Mouse (Mus musculus): ENCODE measurements around the gene Adgrv1. TPM values are rescaled to one million over a fixed set of nuclear protein-coding genes. Genes with fewer than 3 reads are reported as not detected.
A peak's percentile ranks its signal among the peaks of the same experiment; 100 is the strongest.

Adgrv1 gene
- polyA plus RNA-seq, 1 experiment from 2014 or later: 5.6 TPM

DNA sequence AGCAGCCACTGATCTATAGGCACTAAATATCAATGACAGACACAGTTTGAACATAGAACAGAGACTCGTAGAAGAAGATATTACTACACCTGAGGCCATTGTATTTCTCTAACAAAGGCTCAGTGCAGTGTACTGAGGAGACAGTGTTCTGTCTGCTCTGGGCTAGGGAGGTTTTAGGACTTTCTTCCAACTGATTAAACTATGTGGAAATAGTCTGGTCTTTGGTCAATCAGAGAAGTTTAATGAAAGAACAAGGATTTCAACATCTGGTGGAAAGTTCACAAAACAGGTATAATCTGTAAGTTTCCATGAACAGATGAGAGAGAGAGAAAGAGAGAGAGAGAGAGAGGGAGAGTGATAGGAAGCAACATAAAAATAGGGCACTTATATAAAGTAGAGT is 297.7 kb downstream of the Adgrv1 start:
- no peak for ATAC-seq
- Histone ChIP-seq H3K27ac (ENCODE audit: low read depth, low read length) (no peak overlapping the region), H3K4me1 (ENCODE audit: control insufficient read depth, insufficient read depth, low read depth, low read length) (no peaks in the 10 kb centered on the region), H3K4me3 (ENCODE audit: low read length) (no peak overlapping the region), H3K9me3 (ENCODE audit: control insufficient read depth, low read length) (no peaks in the 10 kb centered on the region), H3K27me3 (replicated peaks; ENCODE audit: control insufficient read depth, insufficient read depth, low read length) (no peaks in the 10 kb centered on the region), H3K36me3 (ENCODE audit: control insufficient read depth, insufficient read depth, low read length) (no peaks in the 10 kb centered on the region), H3K4me2 (ENCODE audit: low read length) (no peak overlapping the region), H3K9ac (ENCODE audit: low read depth, low read length) (no peak overlapping the region)
- WGBS: 77% methylated on average over 1 of the region's 1 CpGs

DNA sequence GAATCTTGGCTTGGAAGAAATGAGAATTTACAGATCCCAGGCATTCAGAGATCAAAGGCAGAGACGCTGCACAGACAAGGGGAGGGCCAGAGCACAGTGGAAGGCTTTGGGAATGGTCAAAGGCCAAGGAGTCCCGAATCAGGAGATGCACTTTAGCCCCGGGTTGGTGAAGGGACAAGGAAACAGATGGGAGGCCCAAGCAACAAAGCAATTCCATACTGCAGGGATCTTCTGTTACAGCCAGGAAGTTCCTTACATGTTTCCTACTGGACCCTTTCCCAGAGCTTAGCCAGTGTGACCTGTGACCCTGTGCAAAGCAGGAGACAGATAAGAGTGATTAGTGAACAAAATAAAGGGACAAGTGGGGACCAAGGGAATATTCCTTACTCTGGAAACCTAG is 300.9 kb downstream of the Adgrv1 start:
- WGBS: 46% methylated on average over 3 of the region's 3 CpGs
- Histone ChIP-seq H3K36me3 (ENCODE audit: control insufficient read depth, insufficient read depth, low read length) (no peaks in the 10 kb centered on the region), H3K27me3 (replicated peaks; ENCODE audit: control insufficient read depth, insufficient read depth, low read length) (no peaks in the 10 kb centered on the region), H3K9me3 (ENCODE audit: control insufficient read depth, low read length) (no peaks in the 10 kb centered on the region), H3K27ac (ENCODE audit: low read depth, low read length) (no peak overlapping the region), H3K9ac (ENCODE audit: low read depth, low read length) (no peak overlapping the region), H3K4me3 (ENCODE audit: low read length) (no peak overlapping the region), H3K4me1 (ENCODE audit: control insufficient read depth, insufficient read depth, low read depth, low read length) (no peaks in the 10 kb centered on the region), H3K4me2 (ENCODE audit: low read length) (no peak overlapping the region)
- no peak for ATAC-seq

DNA sequence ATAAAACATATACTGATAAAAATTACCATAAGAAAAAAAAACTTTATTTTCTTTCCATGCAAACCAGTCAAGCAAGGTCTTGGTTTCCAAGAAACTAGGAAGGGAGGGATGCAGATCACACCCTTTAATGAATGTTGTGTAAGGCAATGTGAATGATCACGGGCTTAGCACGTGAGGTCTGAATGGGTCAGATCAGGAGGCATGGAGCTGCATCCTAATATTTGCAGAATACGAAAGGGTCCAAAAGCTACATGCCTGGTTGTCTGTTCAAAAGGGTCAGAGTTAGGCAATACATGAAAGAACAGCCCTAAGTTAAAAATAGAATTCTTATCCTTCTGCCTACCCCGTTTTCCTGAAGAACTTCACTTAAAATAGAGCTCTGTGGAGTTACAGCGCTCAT is 303.2 kb downstream of the Adgrv1 start:
- ATAC-seq: no peak
- Histone ChIP-seq H3K36me3 (ENCODE audit: control insufficient read depth, insufficient read depth, low read length) (no peaks in the 10 kb centered on the region), H3K4me1 (ENCODE audit: control insufficient read depth, insufficient read depth, low read depth, low read length) (no peaks in the 10 kb centered on the region), H3K4me3 (ENCODE audit: low read length) (no peak overlapping the region), H3K9me3 (ENCODE audit: control insufficient read depth, low read length) (no peaks in the 10 kb centered on the region), H3K9ac (ENCODE audit: low read depth, low read length) (no peak overlapping the region), H3K27ac (ENCODE audit: low read depth, low read length) (no peak overlapping the region), H3K4me2 (ENCODE audit: low read length) (no peak overlapping the region), H3K27me3 (replicated peaks; ENCODE audit: control insufficient read depth, insufficient read depth, low read length) (no peaks in the 10 kb centered on the region)
- WGBS: 88% methylated on average over 5 of the region's 5 CpGs

DNA sequence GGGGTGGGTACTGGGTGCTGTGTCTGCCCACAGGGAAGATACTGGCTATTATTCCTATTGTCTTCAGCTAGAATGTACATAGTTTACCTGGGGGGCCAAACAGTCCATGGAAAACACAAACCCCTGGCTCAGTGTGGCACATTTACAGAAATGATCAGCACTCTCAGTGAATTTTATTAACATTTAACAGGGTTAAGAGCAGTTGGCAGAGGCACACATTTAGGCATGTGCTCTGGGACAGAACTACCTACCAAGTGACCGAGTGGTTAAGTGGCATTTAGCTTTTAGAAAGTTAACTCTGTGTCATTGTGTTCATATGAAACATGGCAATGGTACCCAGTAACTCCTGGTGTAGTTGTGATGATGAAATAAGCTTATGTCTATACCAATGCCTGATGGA is 304.8 kb downstream of the Adgrv1 start:
- Histone ChIP-seq H3K4me1 (ENCODE audit: control insufficient read depth, insufficient read depth, low read depth, low read length) (no peaks in the 10 kb centered on the region), H3K9me3 (ENCODE audit: control insufficient read depth, low read length) (no peaks in the 10 kb centered on the region), H3K27me3 (replicated peaks; ENCODE audit: control insufficient read depth, insufficient read depth, low read length) (no peaks in the 10 kb centered on the region), H3K27ac (ENCODE audit: low read depth, low read length) (no peak overlapping the region), H3K36me3 (ENCODE audit: control insufficient read depth, insufficient read depth, low read length) (no peaks in the 10 kb centered on the region), H3K4me3 (ENCODE audit: low read length) (no peak overlapping the region), H3K9ac (ENCODE audit: low read depth, low read length) (no peak overlapping the region), H3K4me2 (ENCODE audit: low read length) (no peak overlapping the region)
- 89% methylated on average over 1 of the region's 1 CpGs for WGBS
- ATAC-seq: no peak

DNA sequence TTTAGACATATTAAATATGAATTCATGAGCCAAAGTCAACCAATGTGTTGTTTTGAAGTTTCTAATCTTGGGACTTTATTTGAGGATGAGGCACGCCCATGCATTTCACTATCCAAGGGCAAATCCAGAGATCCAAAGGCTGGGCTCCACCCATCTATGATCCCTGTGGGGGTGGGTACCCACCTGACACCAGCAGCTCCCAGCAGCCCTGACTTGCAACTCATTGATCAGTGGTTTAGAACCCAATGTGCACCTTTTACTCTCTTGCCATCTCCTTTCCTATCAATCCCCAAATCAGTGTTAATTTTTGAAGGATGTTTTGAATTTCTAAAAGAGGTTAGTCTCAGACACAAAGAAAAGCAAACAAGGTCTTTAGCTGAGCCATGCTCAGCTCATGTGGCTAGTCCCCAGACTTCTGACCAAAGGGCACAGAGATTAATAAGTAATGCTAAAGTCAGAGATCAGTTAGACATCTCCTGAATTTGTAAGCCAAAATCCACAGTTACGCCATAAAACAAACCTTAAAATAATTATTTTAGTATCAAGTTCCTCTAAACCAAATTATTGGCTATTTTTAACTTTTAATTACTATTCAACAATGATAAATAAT is 307.2 kb downstream of the Adgrv1 start:
- H3K4me3 ChIP-seq (ENCODE audit: low read length): no peak overlapping the region
- H3K9ac ChIP-seq (ENCODE audit: low read depth, low read length): no peak overlapping the region
- H3K4me1 ChIP-seq (ENCODE audit: control insufficient read depth, insufficient read depth, low read depth, low read length): no peaks in the 10 kb centered on the region
- H3K9me3 ChIP-seq (ENCODE audit: control insufficient read depth, low read length): no peaks in the 10 kb centered on the region
- H3K4me2 ChIP-seq (ENCODE audit: low read length): no peak overlapping the region
- ATAC-seq: no peak
- H3K36me3 ChIP-seq (ENCODE audit: control insufficient read depth, insufficient read depth, low read length): no peaks in the 10 kb centered on the region
- 97% methylated on average over 2 of the region's 2 CpGs for WGBS
- H3K27me3 ChIP-seq (replicated peaks; ENCODE audit: control insufficient read depth, insufficient read depth, low read length): no peaks in the 10 kb centered on the region
- H3K27ac ChIP-seq (ENCODE audit: low read depth, low read length): no peak overlapping the region

DNA sequence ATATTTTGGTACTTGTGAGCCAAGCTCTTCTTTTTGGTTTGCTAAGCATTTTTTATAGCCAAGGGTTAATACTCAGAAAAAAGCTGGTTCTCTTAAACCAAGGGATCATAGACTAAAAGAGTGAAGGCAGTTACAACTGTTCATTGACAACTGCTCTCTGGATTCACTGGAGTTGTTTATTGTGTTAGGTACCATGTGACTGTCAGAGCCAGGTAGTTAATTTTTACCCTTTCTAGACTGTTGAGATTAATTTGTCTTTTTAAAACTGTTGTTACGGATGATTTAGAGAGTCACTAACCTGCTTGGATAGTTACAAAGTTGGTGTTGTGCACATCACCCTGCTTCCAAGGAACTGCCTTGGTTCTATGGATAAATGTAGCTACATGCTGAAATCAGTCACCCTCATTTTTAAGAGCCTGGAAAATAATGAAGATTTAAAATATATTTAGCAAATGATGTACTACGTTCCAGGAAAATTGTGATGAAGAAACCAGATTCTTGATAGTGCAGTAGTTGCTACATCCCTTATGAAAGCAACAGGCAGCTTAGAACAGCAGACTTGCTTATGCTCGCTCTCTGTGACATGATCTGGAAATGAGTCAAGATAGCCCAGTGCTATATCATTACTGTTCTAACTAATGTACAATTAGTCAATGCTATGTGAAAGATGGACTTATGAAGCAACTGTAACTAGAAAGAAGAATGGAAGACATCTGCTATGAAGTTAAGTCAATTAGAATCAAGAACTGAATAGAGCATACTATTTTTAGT is 309.2 kb downstream of the Adgrv1 start:
- no peak overlapping the region for H3K27ac ChIP-seq (ENCODE audit: low read depth, low read length)
- no peaks in the 10 kb centered on the region for H3K27me3 ChIP-seq (replicated peaks; ENCODE audit: control insufficient read depth, insufficient read depth, low read length)
- H3K4me1 ChIP-seq (ENCODE audit: control insufficient read depth, insufficient read depth, low read depth, low read length): no peaks in the 10 kb centered on the region
- WGBS: 94% methylated on average over 3 of the region's 3 CpGs
- H3K36me3 ChIP-seq (ENCODE audit: control insufficient read depth, insufficient read depth, low read length): no peaks in the 10 kb centered on the region
- no peak for ATAC-seq
- H3K9ac ChIP-seq (ENCODE audit: low read depth, low read length): no peak overlapping the region
- H3K4me3 ChIP-seq (ENCODE audit: low read length): no peak overlapping the region
- no peak overlapping the region for H3K4me2 ChIP-seq (ENCODE audit: low read length)
- H3K9me3 ChIP-seq (ENCODE audit: control insufficient read depth, low read length): no peaks in the 10 kb centered on the region

DNA sequence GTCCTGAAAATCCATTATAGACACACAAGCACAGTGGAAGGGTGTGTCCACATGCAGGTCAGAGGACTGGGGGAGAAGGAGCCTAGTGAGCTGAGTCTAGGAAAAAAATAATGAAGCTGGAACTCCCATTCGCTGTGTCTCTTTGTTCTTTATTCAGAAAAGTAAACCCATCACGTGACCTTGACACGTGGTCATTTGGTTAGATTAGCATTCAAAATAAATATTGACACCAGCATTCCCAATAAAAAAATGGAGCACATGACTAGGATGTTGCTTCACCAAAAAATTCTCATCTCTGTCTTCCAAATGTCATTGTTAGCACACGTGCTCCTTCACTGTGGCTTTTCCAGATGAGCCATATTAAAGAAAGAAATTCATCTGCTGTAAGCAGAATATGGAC is 316.4 kb downstream of the Adgrv1 start:
- Histone ChIP-seq H3K9ac (ENCODE audit: low read depth, low read length) (no peak overlapping the region), H3K4me3 (ENCODE audit: low read length) (no peak overlapping the region), H3K36me3 (ENCODE audit: control insufficient read depth, insufficient read depth, low read length) (no peaks in the 10 kb centered on the region), H3K4me2 (ENCODE audit: low read length) (no peak overlapping the region), H3K4me1 (ENCODE audit: control insufficient read depth, insufficient read depth, low read depth, low read length) (peaks cover 2% of the 10 kb centered on the region; the same call in 1 of the 2 replicates), H3K27ac (ENCODE audit: low read depth, low read length) (no peak overlapping the region), H3K9me3 (ENCODE audit: control insufficient read depth, low read length) (no peaks in the 10 kb centered on the region), H3K27me3 (replicated peaks; ENCODE audit: control insufficient read depth, insufficient read depth, low read length) (no peaks in the 10 kb centered on the region)
- 77% methylated on average over 4 of the region's 4 CpGs for WGBS
- no peak for ATAC-seq

DNA sequence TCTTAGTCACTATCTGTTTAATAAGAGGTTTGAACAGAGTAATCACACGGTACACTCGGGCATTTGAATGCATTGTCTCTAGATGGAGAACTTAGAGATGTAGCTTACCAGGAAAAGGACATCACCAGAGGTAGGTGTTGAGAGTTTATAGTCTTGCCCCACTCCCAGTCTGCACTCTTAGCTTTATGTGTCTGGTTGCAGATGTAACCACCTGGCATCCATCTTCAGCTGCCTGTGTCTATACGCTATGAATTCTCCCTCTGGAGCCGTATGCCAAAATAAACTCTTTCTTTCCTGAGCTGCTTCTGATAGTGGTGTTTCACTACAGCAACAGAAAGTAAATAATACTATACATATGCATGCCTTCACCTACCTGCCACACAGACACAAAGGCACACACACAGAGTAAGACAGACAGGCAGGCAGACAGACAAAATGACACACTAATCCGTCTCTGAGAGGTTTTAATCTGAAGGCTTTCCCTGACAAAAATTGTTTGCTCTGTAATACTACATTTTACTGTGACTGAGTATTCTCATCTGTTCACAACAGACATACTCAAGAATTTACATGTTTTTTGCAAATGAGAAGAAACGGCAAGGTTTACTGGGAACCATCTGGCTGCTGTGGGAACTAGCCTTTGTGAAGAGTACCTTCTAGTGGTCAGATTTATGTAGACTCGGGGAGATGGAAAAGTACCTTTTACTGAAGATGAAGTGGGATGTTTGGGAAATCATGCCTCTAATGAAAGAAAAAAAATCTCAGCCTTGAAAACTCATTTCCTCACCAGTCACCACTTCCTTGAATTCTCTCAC is 318.4 kb downstream of the Adgrv1 start:
- Histone ChIP-seq H3K4me1 (ENCODE audit: control insufficient read depth, insufficient read depth, low read depth, low read length) (peaks cover 2% of the 10 kb centered on the region; the same call in 1 of the 2 replicates), H3K27me3 (replicated peaks; ENCODE audit: control insufficient read depth, insufficient read depth, low read length) (no peaks in the 10 kb centered on the region), H3K9me3 (ENCODE audit: control insufficient read depth, low read length) (no peaks in the 10 kb centered on the region), H3K4me2 (ENCODE audit: low read length) (no peak overlapping the region), H3K36me3 (ENCODE audit: control insufficient read depth, insufficient read depth, low read length) (no peaks in the 10 kb centered on the region), H3K9ac (ENCODE audit: low read depth, low read length) (no peak overlapping the region), H3K4me3 (ENCODE audit: low read length) (no peak overlapping the region), H3K27ac (ENCODE audit: low read depth, low read length) (no peak overlapping the region)
- 66% methylated on average over 7 of the region's 7 CpGs for WGBS
- ATAC-seq: peak; percentile 80

DNA sequence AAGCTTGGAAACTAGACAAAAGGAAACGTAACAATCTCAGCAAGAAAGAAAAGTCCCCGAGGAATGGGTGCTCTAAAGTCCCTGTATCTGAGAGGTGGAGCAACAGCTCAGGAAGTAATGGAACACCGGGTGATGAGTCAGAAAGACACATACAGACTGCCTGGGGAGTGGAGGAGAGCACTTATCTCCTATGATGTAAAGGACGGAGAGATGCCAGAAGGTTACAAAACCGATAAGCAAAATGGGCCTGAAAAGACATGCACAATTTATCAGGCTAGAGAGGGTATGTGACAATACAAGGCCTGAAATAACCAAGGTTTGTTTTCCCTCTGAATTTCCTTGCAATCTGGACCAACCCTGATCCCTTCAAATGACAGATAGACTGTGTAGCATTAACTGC is 320.8 kb downstream of the Adgrv1 start:
- no peak for ATAC-seq
- Histone ChIP-seq H3K27ac (ENCODE audit: low read depth, low read length) (no peak overlapping the region), H3K4me1 (ENCODE audit: control insufficient read depth, insufficient read depth, low read depth, low read length) (peaks cover 2% of the 10 kb centered on the region; the same call in 1 of the 2 replicates), H3K9me3 (ENCODE audit: control insufficient read depth, low read length) (no peaks in the 10 kb centered on the region), H3K9ac (ENCODE audit: low read depth, low read length) (no peak overlapping the region), H3K36me3 (ENCODE audit: control insufficient read depth, insufficient read depth, low read length) (no peaks in the 10 kb centered on the region), H3K4me2 (ENCODE audit: low read length) (no peak overlapping the region), H3K27me3 (replicated peaks; ENCODE audit: control insufficient read depth, insufficient read depth, low read length) (no peaks in the 10 kb centered on the region), H3K4me3 (ENCODE audit: low read length) (no peak overlapping the region)
- 73% methylated on average over 5 of the region's 5 CpGs for WGBS
